Mouse (Mus musculus) bone marrow macrophage, adult 2 months (primary cell): ENCODE results near the gene Cnih3. TPM values are rescaled to one million over a fixed set of nuclear protein-coding genes. Genes with fewer than 3 reads are reported as not detected.

Experiments used
- H3K27ac ChIP-seq: 2 replicates; pipeline ENCODE4 v1.5.1; 2012; ENCODE audit warnings: low read depth, low read length; ENCODE audit not compliant: insufficient read depth
- H3K4me1 ChIP-seq: 2 replicates; pipeline ENCODE4 v1.6.1; 2012; ENCODE audit warnings: low read length; ENCODE audit not compliant: control insufficient read depth, insufficient read depth
- H3K4me3 ChIP-seq: 2 replicates; pipeline ENCODE4 v1.5.1; 2012; ENCODE audit warnings: mild to moderate bottlenecking, low read length, moderate library complexity; ENCODE audit not compliant: insufficient read depth
- CTCF ChIP-seq: IDR thresholded peaks from 2 replicates; pipeline ENCODE4 v1.5.1; 2012; ENCODE audit warnings: low read depth, mild to moderate bottlenecking, low read length, moderate library complexity
- POLR2A ChIP-seq: IDR thresholded peaks from 2 replicates; pipeline ENCODE4 v1.6.1; 2012; ENCODE audit warnings: mild to moderate bottlenecking, low read depth, low read length, borderline replicate concordance
- polyA plus RNA-seq: library from polyadenylated mRNA; stranded (reverse); fragments of >200 nt; gene quantifications from 2 replicates; pipeline ENCODE4 v1.2.4, GENCODE M21; 2012; ENCODE audit not compliant: missing spikeins, insufficient read depth, insufficient read length

Gene Cnih3
- polyA plus RNA-seq, 1 experiment: not detected

GRCm38 (mm10) chr1:181370370-181370769, 17.9 kb downstream of the Cnih3 start:
- Histone ChIP-seq H3K4me3 (no peak overlapping the region), H3K27ac (no peak overlapping the region), H3K4me1 (0 out of 2 replicates have a peak, but pooled peaks cover 5% of the 10 kb centered on the region)
- TF ChIP-seq CTCF (no peak), POLR2A (no peak)

GRCm38 (mm10) chr1:181371226-181371625, 18.8 kb downstream of the Cnih3 start:
- Histone ChIP-seq H3K4me3 (no peak overlapping the region), H3K27ac (no peak overlapping the region), H3K4me1 (0 out of 2 replicates have a peak, but pooled peaks cover 5% of the 10 kb centered on the region)
- TF ChIP-seq POLR2A (no peak), CTCF (no peak)

GRCm38 (mm10) chr1:181372306-181372705, 19.9 kb downstream of the Cnih3 start:
- Histone ChIP-seq H3K4me1 (0 out of 2 replicates have a peak, but pooled peaks cover 5% of the 10 kb centered on the region), H3K27ac (no peak overlapping the region), H3K4me3 (no peak overlapping the region)
- TF ChIP-seq CTCF (no peak), POLR2A (no peak)

- Histone ChIP-seq H3K4me3 (no peak overlapping the region), H3K27ac (no peak overlapping the region), H3K4me1 (0 out of 2 replicates have a peak, but pooled peaks cover 5% of the 10 kb centered on the region)
- TF ChIP-seq CTCF (no peak), POLR2A (no peak)
Measured at GRCm38 (mm10) chr1:181374627-181375374, 22.4 kb downstream of the Cnih3 start.

GRCm38 (mm10) chr1:181376431-181376830, 24.0 kb downstream of the Cnih3 start:
- TF ChIP-seq POLR2A: no peak
- no peak for TF ChIP-seq CTCF
- no peak overlapping the region for H3K27ac ChIP-seq
- no peak overlapping the region for H3K4me3 ChIP-seq
- peaks cover 9% of the 10 kb centered on the region; the same call in 1 of the 2 replicates for H3K4me1 ChIP-seq

DNA sequence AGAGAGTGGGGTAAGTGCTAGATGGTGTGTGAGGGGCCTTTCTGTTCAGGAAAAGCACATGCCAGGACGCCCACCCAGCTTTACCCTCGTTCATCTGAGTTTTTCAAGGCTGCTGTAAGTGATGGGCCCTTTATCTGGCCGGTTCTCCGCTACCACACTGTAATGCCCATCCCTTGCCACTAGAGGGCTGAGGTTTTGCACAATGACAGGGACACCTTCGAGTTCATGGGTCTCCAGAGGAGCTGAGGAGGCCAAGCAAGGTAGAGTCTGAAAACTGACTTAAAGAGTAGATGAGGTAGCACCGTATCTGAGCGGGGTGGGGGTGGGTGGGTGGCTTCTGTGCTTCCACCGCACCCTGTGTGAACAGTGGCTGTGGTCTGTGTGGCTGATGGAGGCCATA, 27.2 kb downstream of the Cnih3 start:
- TF ChIP-seq CTCF (peak; percentile 52), POLR2A (no peak)

DNA sequence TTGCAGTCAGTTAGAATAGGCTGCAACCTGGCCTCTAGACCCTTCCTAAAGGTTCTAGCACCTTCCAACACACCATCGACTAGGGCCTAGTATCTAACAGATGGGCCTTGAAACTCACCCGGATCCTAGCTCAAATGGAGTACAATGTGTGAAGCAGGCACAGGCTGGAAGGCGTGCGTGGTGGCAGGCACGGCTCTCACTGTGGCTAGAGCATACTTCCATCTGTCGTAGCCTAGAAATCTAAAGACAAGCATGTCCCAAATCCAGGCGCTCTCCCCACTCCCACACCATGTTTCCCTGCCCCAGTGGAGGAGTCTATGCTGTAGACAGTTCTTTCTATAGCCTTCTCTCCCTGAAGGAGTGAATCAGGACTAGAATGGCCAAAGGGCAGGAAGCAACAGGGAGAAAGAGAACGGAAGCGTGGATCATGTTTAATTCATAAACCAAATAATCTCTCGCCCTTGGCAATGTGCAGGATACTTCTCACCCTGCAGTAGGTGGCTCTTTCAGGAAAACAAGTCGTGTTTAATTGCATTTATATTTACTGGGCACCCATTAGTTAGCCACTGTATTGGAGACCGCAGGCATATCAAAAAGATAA, 29.1 kb downstream of the Cnih3 start:
- TF ChIP-seq CTCF: no peak
- TF ChIP-seq POLR2A: no peak
- peaks cover 4% of the 10 kb centered on the region; the same call in 1 of the 2 replicates for H3K4me1 ChIP-seq
- no peak overlapping the region for H3K4me3 ChIP-seq
- H3K27ac ChIP-seq: no peak overlapping the region

More for the DNA sequence above, 27.2 kb downstream of the Cnih3 start:
- H3K4me3 ChIP-seq: no peak overlapping the region
- H3K4me1 ChIP-seq: peaks cover 4% of the 10 kb centered on the region; the same call in 1 of the 2 replicates
- no peak overlapping the region for H3K27ac ChIP-seq

DNA sequence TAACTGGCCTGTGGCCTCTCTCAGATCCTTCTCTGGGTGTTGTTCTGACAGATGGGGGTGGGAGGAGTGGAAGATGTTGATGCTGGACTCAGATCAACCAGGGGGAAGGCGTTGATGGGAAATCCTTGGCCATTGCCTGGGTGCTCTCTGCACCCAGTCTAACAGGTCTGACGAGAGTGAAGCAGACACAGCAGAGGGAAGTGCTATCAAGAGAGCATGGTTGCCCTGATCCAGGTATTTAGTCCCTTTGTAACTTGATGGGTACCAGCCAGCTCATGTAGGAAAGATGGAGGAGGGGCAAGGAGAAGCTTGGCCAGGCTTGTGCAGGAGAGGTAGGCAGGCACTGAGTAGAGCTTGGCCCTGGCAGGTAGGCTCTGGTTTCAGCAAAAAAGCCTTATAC, 36.8 kb downstream of the Cnih3 start:
- no peaks in the 10 kb centered on the region for H3K4me1 ChIP-seq
- no peak for TF ChIP-seq POLR2A
- TF ChIP-seq CTCF: no peak

GRCm38 (mm10) chr1:181392489-181392888, 40.1 kb downstream of the Cnih3 start:
- peaks cover 12% of the 10 kb centered on the region for H3K4me1 ChIP-seq
- TF ChIP-seq POLR2A (no peak), CTCF (no peak)
- no peak overlapping the region for H3K4me3 ChIP-seq
- no peak overlapping the region for H3K27ac ChIP-seq

More for the DNA sequence above, 36.8 kb downstream of the Cnih3 start:
- Histone ChIP-seq H3K4me3 (no peak overlapping the region), H3K27ac (no peak overlapping the region)

GRCm38 (mm10) chr1:181393250-181394149, 41.1 kb downstream of the Cnih3 start:
- peaks cover 12% of the 10 kb centered on the region for H3K4me1 ChIP-seq
- no peak overlapping the region for H3K27ac ChIP-seq
- H3K4me3 ChIP-seq: no peak overlapping the region
- no peak for TF ChIP-seq CTCF
- no peak for TF ChIP-seq POLR2A
